ENCODE assay signal across 27 mouse cellular contexts in the genomic region with DNA sequence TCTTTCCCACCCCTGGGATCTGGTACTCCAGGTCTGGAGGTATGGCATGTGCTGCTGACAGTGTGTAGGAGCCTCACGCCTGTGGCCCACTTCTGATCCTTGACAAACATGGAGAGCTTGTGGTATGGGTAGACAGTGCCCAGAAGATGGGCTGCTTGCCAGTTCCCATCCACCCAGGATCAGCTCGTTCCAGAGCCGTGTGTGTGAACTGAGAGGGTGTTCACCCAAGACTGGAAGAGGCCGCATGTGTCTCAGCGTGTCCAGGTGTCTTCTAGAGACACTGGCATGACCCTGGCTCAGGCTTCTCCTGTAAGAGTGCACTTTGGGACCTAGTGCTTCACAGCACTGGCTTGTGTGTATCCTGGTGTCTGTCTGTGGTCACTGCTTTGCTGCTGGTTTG. TPM values are rescaled to one million over a fixed set of nuclear protein-coding genes. Genes with fewer than 3 reads are reported as not detected.
A peak's percentile ranks its signal among the peaks of the same experiment; 100 is the strongest.
DNase-seq lines count a peak whose midpoint lies in the region; ATAC-seq and TF ChIP-seq lines count a peak whose summit lies in the region.
"Had no signal": no experiment of that assay in that cellular context is flagged by ENCODE, and none has a peak within 500 bp of the region (broad histone marks: within the 10 kb centered on the region; RNA-seq: fewer than 3 reads in every experiment).

No protein-coding gene starts in this region.

- peaks cover 5% of the 10 kb centered on the region; the same call in 1 of the 2 replicates for H3K4me1 ChIP-seq in heart, embryonic 16.5 days (ENCODE audit: control insufficient read depth, insufficient read depth, low read length)
- no peaks in the 10 kb centered on the region for H3K4me1 ChIP-seq in heart, adult 2 months (ENCODE audit: control insufficient read depth, insufficient read depth, low read length)
- H3K4me1 ChIP-seq in stomach, embryonic 15.5 days, result 0 out of 2 replicates have a peak, but pooled peaks cover 2% of the 10 kb centered on the region
- H3K4me1 ChIP-seq in stomach, postnatal 0 days (replicated peaks; ENCODE audit: control insufficient read depth, insufficient read depth), result no peaks in the 10 kb centered on the region
- H3K4me1 ChIP-seq: embryonic facial prominence, embryonic 12.5 days had no signal

- no peak for TF ChIP-seq EP300 in heart, adult 2 months (IDR thresholded peaks at IDR 0.05; ENCODE audit: insufficient read depth, low read depth, low read length)
- no peak for TF ChIP-seq EP300 in stomach, postnatal 0 days (optimal IDR thresholded peaks at IDR 0.05)

- no peak for TF ChIP-seq CTCF in heart, adult 2 months (IDR thresholded peaks at IDR 0.05)
- TF ChIP-seq CTCF in stomach, postnatal 0 days (IDR thresholded peaks at IDR 0.05; ENCODE audit: low read depth), result no peak

- 85% methylated on average over 5 of the region's 5 CpGs for WGBS in heart, embryonic 16.5 days
- 74% methylated on average over 5 of the region's 5 CpGs for WGBS in heart, adult 2 months
- 88% methylated on average over 5 of the region's 5 CpGs for WGBS in stomach, embryonic 15.5 days
- WGBS in stomach, postnatal 0 days, result 95% methylated on average over 5 of the region's 5 CpGs

- no peaks in the 10 kb centered on the region for H3K9me3 ChIP-seq in heart, embryonic 16.5 days (replicated peaks; ENCODE audit: control insufficient read depth, low read length)
- H3K9me3 ChIP-seq in stomach, embryonic 15.5 days, result no peaks in the 10 kb centered on the region
- no peaks in the 10 kb centered on the region for H3K9me3 ChIP-seq in stomach, postnatal 0 days (ENCODE audit: control insufficient read depth, low read length)
- H3K9me3 ChIP-seq: embryonic facial prominence, embryonic 12.5 days; forebrain, embryonic 13.5 days; heart, embryonic 10.5 days; hindbrain, embryonic 13.5 days had no signal

- H3K9ac ChIP-seq in heart, embryonic 16.5 days (ENCODE audit: low read length), result no peak overlapping the region
- no peak overlapping the region for H3K9ac ChIP-seq in heart, adult 2 months (ENCODE audit: low read depth, low read length)
- H3K9ac ChIP-seq in stomach, embryonic 15.5 days, result no peak overlapping the region
- H3K9ac ChIP-seq in stomach, postnatal 0 days (ENCODE audit: low read length), result no peak overlapping the region
- H3K9ac ChIP-seq: embryonic facial prominence, embryonic 12.5 days; forebrain, embryonic 13.5 days; forebrain, postnatal 0 days; hindbrain, embryonic 13.5 days had no signal

- intact Hi-C loops in heart, adult 2 months (cut with DNase I), result no loop called here

- DNase-seq in cerebellum, adult 18-20 months, result peak; percentile 51 to 58
- DNase-seq in cerebellum, adult 9-10 months, result no peak
- no peak for DNase-seq in heart, adult 2 months
- no peak for DNase-seq in stomach, postnatal 0 days (ENCODE audit: low spot score)
- no peak for DNase-seq in urinary bladder, adult 2 months (ENCODE audit: low spot score)
- DNase-seq: adrenal gland, postnatal 14 days; embryo, embryonic 11 days; forebrain, postnatal 0 days; gastrocnemius, postnatal 36 days; heart, adult 11 months; heart, postnatal 14 days; kidney, adult 11 months had no signal

- no peak overlapping the region for H3K4me3 ChIP-seq in heart, embryonic 16.5 days (ENCODE audit: low read length)
- H3K4me3 ChIP-seq in heart, adult 2 months, result no peak overlapping the region
- no peak overlapping the region for H3K4me3 ChIP-seq in stomach, embryonic 15.5 days (replicated peaks)
- no peak overlapping the region for H3K4me3 ChIP-seq in stomach, postnatal 0 days (ENCODE audit: low read depth, low read length)
- H3K4me3 ChIP-seq: embryonic facial prominence, embryonic 12.5 days; forebrain, embryonic 13.5 days; heart, embryonic 10.5 days; hindbrain, embryonic 13.5 days had no signal

- H3K79me2 ChIP-seq in heart, adult 2 months (replicated peaks; ENCODE audit: control insufficient read depth, insufficient read depth, low read length), result no peaks in the 10 kb centered on the region

- no peak overlapping the region for H3K27ac ChIP-seq in heart, embryonic 16.5 days (ENCODE audit: low read length)
- no peak overlapping the region for H3K27ac ChIP-seq in heart, adult 2 months
- H3K27ac ChIP-seq in stomach, embryonic 15.5 days, result no peak overlapping the region
- H3K27ac ChIP-seq in stomach, postnatal 0 days (replicated peaks), result no peak overlapping the region
- H3K27ac ChIP-seq: embryonic facial prominence, embryonic 12.5 days; forebrain, embryonic 13.5 days; heart, embryonic 10.5 days; hindbrain, embryonic 13.5 days; hindbrain, postnatal 0 days had no signal

- peak; percentile 39; the same call in 1 of the 2 replicates for ATAC-seq in heart, embryonic 16.5 days (replicated peaks; ENCODE audit: extremely low read depth, insufficient read depth, low FRiP score)
- ATAC-seq in stomach, embryonic 15.5 days (ENCODE audit: insufficient read depth, low FRiP score, low read depth), result 0 out of 2 replicates have a peak, but pooled peaks have one; percentile 4
- ATAC-seq in stomach, postnatal 0 days (ENCODE audit: low FRiP score, low TSS enrichment), result no peak
- ATAC-seq: activated CD4-positive, CD25-positive, alpha-beta regulatory T cell, adult 4 months; forebrain, embryonic 13.5 days; Patski had no signal

- no peaks in the 10 kb centered on the region for H3K27me3 ChIP-seq in heart, embryonic 16.5 days (ENCODE audit: control insufficient read depth, insufficient read depth, low read length)
- no peaks in the 10 kb centered on the region for H3K27me3 ChIP-seq in heart, adult 2 months (ENCODE audit: control insufficient read depth, insufficient read depth, low read length)
- no peaks in the 10 kb centered on the region for H3K27me3 ChIP-seq in stomach, embryonic 15.5 days (replicated peaks)
- H3K27me3 ChIP-seq in stomach, postnatal 0 days (ENCODE audit: control insufficient read depth, insufficient read depth, low read length), result no peaks in the 10 kb centered on the region
- H3K27me3 ChIP-seq: CH12.LX; embryonic facial prominence, embryonic 12.5 days; forebrain, embryonic 13.5 days; hindbrain, embryonic 13.5 days; Patski had no signal

- TF ChIP-seq POLR2A in heart, adult 2 months (IDR thresholded peaks at IDR 0.05; ENCODE audit: insufficient read depth, low read depth, low read length), result no peak

- peaks cover 84% of the 10 kb centered on the region for H3K36me3 ChIP-seq in heart, embryonic 16.5 days (ENCODE audit: control insufficient read depth, insufficient read depth)
- no peaks in the 10 kb centered on the region; the same call in 1 of the 2 replicates for H3K36me3 ChIP-seq in heart, adult 2 months (ENCODE audit: control insufficient read depth, insufficient read depth, low read length)
- peaks cover 61% of the 10 kb centered on the region for H3K36me3 ChIP-seq in stomach, embryonic 15.5 days
- H3K36me3 ChIP-seq in stomach, postnatal 0 days (ENCODE audit: control insufficient read depth, insufficient read depth, low read length), result peaks cover 32% of the 10 kb centered on the region

- H3K4me2 ChIP-seq in heart, embryonic 16.5 days (ENCODE audit: low read depth, low read length), result no peak overlapping the region
- H3K4me2 ChIP-seq in stomach, embryonic 15.5 days, result no peak overlapping the region
- no peak overlapping the region for H3K4me2 ChIP-seq in stomach, postnatal 0 days (replicated peaks; ENCODE audit: low read depth)
- H3K4me2 ChIP-seq: embryonic facial prominence, embryonic 12.5 days; forebrain, embryonic 13.5 days; hindbrain, embryonic 13.5 days had no signal

RNA-seq across cellular contexts. Expression of gene Tex29, which starts 29.8 kb away (rescaled TPM):
- not detected in 2 replicates for polyA plus RNA-seq in heart, embryonic 16.5 days (2015; fragmentation: Nextera tagmentation; extraction: Ambion mirVana)
- not detected for total RNA-seq in heart, adult 2 months (2021)
- 0.38 TPM in 1 of 2 replicates, not detected in the other for polyA plus RNA-seq in heart, adult 2 months (2012; rRNA removed)
- polyA plus RNA-seq in stomach, embryonic 15.5 days (2015; fragmentation: Nextera tagmentation; extraction: Ambion mirVana), result not detected in 2 replicates
- not detected in 2 replicates for polyA plus RNA-seq in stomach, postnatal 0 days (2015; fragmentation: Nextera tagmentation; extraction: Ambion mirVana)
- polyA plus RNA-seq in urinary bladder, adult 2 months (2012; rRNA removed), result 0.09 TPM in 1 of 2 replicates, not detected in the other
- total RNA-seq: adrenal gland, postnatal 14 days; CH12.LX; common myeloid progenitor, adult 5-6 weeks; forebrain, postnatal 0 days; gastrocnemius, adult 8-10 months; gastrocnemius, postnatal 36 days; heart, postnatal 14 days; hematopoietic stem cell, adult 5-6 weeks; hindbrain, postnatal 0 days had no signal
- polyA plus RNA-seq: activated CD4-positive, CD25-positive, alpha-beta regulatory T cell, adult 4 months; heart, embryonic 10.5 days; heart, embryonic 14.5 days; intestine, embryonic 14.5 days; Patski had no signal

Comparison
In these comparisons a context has a peak if more than half of its experiments do, and no peak if none do; other contexts are left out.
1. DNase-seq: peak in cerebellum, adult 18-20 months (2 of 2); none in cerebellum, adult 9-10 months (single experiment), heart, adult 2 months (0 of 2), stomach, postnatal 0 days (single experiment) and urinary bladder, adult 2 months (single experiment).